Mouse (Mus musculus): Measurements from ENCODE around the gene Hils1. TPM values are rescaled to one million over a fixed set of nuclear protein-coding genes. Genes with fewer than 3 reads are reported as not detected.

Gene Hils1
- polyA plus RNA-seq (2012; rRNA removed), result not detected in 2 replicates

DNA sequence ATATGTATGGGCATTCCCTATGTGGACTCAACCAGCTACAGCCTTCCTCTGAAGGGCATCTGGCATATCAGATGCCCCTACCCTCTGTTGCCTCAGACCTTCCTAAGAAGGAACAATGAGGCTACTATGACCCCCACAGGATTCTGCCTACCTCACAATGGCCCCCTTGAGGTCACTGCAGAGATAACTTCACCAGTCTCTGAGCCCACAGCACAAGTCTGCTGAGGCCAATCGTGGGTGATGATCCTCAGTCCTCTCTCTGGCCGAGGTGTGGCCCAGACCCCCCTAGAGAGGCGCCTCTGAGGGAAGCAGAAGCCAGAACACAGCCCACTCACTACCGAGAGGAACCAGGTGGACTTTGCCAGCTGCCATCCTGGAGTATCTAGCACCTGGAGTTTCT is at the start of gene Hils1:
TSS of gene Hils1 (plus strand) at position 175 of the 400 bp plus-strand sequence.

GRCm38 (mm10) chr11:94936045-94936444 is 31.3 kb upstream of the Hils1 start, which contains the start of gene Col1a1:
Col1a1 (plus strand) TSS chr11:94936224.

DNA sequence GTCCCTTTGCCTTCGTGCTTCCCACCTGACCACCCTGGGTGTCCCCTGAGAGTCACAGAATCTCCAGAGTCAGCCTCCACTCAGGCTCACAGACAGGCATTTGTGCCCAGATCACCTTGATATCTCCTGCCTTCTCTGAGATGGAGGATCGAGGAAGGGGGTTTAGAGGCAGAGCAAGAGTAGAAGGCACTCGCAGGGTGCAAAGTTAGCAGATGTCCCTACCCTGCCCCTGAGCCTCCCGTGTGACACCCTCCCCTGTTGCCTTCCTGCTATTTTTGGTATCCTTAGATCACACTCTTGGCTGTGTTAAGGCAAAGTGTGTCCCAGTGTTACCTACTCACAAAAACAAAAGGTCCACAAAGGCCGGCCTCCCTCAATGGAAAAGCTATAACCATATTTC is 8.8 kb downstream of the Hils1 start, which contains the start of gene Sgca:
TSS of gene Sgca (minus strand) at position 129 of the 400 bp plus-strand sequence.

GRCm38 (mm10) chr11:94990749-94991577 is 23.6 kb downstream of the Hils1 start, which contains the start of gene Ppp1r9b:
Ppp1r9b (plus strand) TSS chr11:94991035.

DNA sequence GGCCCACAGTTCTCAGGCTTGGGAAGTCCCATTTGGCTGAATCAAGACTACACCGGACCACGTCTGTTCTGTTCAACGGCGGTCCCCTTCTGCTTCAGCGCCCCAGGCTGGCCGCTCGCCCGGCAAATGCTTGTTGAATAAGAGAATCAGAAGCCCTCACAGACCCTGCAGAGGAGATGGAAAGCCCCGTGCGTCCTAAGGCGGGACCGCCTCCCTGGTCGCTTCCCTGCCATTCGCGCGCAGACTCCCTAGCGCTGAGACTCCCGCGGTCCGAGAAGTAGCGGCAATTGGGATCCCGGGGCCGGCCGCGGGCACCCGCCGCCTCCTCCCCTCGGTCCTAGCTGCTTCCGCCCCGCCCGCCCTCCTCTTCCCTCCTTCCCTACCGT is 42.2 kb downstream of the Hils1 start, which contains the start of gene Samd14:
TSS of gene Samd14 (plus strand) at position 251 of the 386 bp plus-strand sequence.

Other genes with a start within 250 kb of the Hils1 start
- gene Cdc34b, start 225.8 kb upstream of the Hils1 start, polyA plus RNA-seq (2012; rRNA removed), result 0.08 TPM in 1 of 2 replicates, not detected in the other
- not detected in 2 replicates for gene Tmem92, start 184.9 kb upstream of the Hils1 start, polyA plus RNA-seq (2012; rRNA removed)
- 75.0 and 75.6 TPM in 2 replicates for gene Col1a1, start 31.4 kb upstream of the Hils1 start, polyA plus RNA-seq (2012; rRNA removed)
- 14.9 and 24.0 TPM in 2 replicates for gene Sgca, start 8.7 kb downstream of the Hils1 start, polyA plus RNA-seq (2012; rRNA removed)
- 13.7 and 18.1 TPM in 2 replicates for gene Ppp1r9b, start 23.4 kb downstream of the Hils1 start, polyA plus RNA-seq (2012; rRNA removed)
- 3.6 TPM in 2 replicates for gene Samd14, start 42.3 kb downstream of the Hils1 start, polyA plus RNA-seq (2012; rRNA removed)
- 47.3 and 47.4 TPM in 2 replicates for gene Pdk2, start 73.8 kb downstream of the Hils1 start, polyA plus RNA-seq (2012; rRNA removed)
- 35.8 and 40.0 TPM in 2 replicates for gene Itga3, start 109.2 kb downstream of the Hils1 start, polyA plus RNA-seq (2012; rRNA removed)
- 3.0 and 7.3 TPM in 2 replicates for gene Dlx3, start 152.5 kb downstream of the Hils1 start, polyA plus RNA-seq (2012; rRNA removed)
- gene Dlx4, start 178.7 kb downstream of the Hils1 start, polyA plus RNA-seq (2012; rRNA removed), result 0.26 and 0.61 TPM in 2 replicates